Mouse (Mus musculus) limb, embryonic 11.5 days (tissue): ENCODE results near the gene Arpc4. TPM values are rescaled to one million over a fixed set of nuclear protein-coding genes. Genes with fewer than 3 reads are reported as not detected.
A peak's percentile ranks its signal among the peaks of the same experiment; 100 is the strongest.

Experiments
- ATAC-seq: fragments of 200-750 bp; cut with Nextera tagmentation; 2 replicates; pipeline ENCODE4 v1.8.0; 2017; ENCODE audit warnings: low read depth; ENCODE audit not compliant: insufficient number of reproducible peaks, low FRiP score, low TSS enrichment
- DNase-seq: peaks from one replicate; pipeline ENCODE4 v3.0.0-alpha.2; 2015; ENCODE audit warnings: low spot score
- H3K27ac ChIP-seq: fragments of 300-500 bp; sonication (generic); replicated peaks from 2 replicates; pipeline ENCODE4 v1.5.1; 2014; ENCODE audit warnings: low read depth, mild to moderate bottlenecking, low read length
- H3K27me3 ChIP-seq: fragments of 300-500 bp; sonication (generic); 2 replicates; pipeline ENCODE4 v1.6.1; 2014; ENCODE audit warnings: mild to moderate bottlenecking, low read length, mixed read lengths; ENCODE audit not compliant: control insufficient read depth, insufficient read depth
- H3K36me3 ChIP-seq: fragments of 300-500 bp; sonication (generic); 2 replicates; pipeline ENCODE4 v1.6.1; 2014; ENCODE audit warnings: mild to moderate bottlenecking, low read length, moderate library complexity, mixed read lengths; ENCODE audit not compliant: control insufficient read depth, insufficient read depth
- H3K4me1 ChIP-seq: fragments of 300-500 bp; sonication (generic); 2 replicates; pipeline ENCODE4 v1.6.1; 2014; ENCODE audit warnings: low read length, mixed read lengths; ENCODE audit not compliant: control insufficient read depth, insufficient read depth
- H3K4me2 ChIP-seq: fragments of 300-500 bp; sonication (generic); 2 replicates; pipeline ENCODE4 v1.6.1; 2014; ENCODE audit warnings: low read depth, mild to moderate bottlenecking, moderate library complexity; ENCODE audit not compliant: severe bottlenecking
- H3K4me3 ChIP-seq: fragments of 300-500 bp; sonication (generic); 2 replicates; pipeline ENCODE4 v1.5.1; 2014; ENCODE audit warnings: low read depth, low read length
- H3K9ac ChIP-seq: fragments of 300-500 bp; sonication (generic); 2 replicates; pipeline ENCODE4 v1.6.1; 2014; ENCODE audit warnings: mild to moderate bottlenecking, low read length
- H3K9me3 ChIP-seq: fragments of 300-500 bp; sonication (generic); 2 replicates; pipeline ENCODE4 v1.6.1; 2016; ENCODE audit warnings: low read length; ENCODE audit not compliant: control insufficient read depth
- WGBS: fragments of 180-500 bp; shearing (Covaris S2); extraction: QIAGEN DNeasy Blood & Tissue Kit; methylation state at CpG from one replicate; pipeline ENCODE4 v1.1.7; 2014; 5-methylcytosine and 5-hydroxymethylcytosine counted together
- polyA plus RNA-seq: library from polyadenylated mRNA; unstranded; fragments of >200 nt; fragmentation: Nextera tagmentation; extraction: Ambion mirVana; gene quantifications from 2 replicates; pipeline ENCODE4 v1.2.1, GENCODE M21; 2014

The Arpc4 gene
- polyA plus RNA-seq, 1 experiment from 2014 or later: 197 TPM

DNA sequence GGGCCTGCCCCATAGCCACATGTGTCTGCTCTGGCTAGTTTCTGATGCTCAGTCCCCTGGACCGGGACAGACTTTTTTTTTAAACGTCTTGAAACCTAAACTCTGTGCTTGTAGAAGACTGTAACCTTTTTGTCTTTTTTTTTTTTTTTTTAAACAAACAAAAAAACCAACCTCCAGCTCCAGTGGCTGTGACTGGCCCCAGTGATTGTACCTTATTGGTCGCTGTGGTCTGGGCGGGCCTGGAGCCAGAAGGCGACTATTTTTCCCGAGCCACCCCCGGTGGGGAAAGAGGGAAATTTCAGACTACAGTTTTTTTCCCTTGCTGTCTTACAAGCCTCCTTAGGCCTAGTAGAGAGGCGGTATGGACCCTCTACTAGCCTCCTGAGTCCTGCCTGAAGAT lies 11.0 kb downstream of the Arpc4 start, which contains the start of gene Ttll3:
TSS of gene Ttll3 (plus strand) at position 301 of the 400 bp plus-strand sequence.
- Histone ChIP-seq H3K4me3 (no peak within 1 kb of the TSS), H3K27me3 (no peaks in the 10 kb centered on the region), H3K4me1 (peaks cover 4% of the 10 kb centered on the region; the same call in 1 of the 2 replicates), H3K4me2 (no peak within 1 kb of the TSS), H3K9ac (no peak within 1 kb of the TSS), H3K27ac (no peak within 1 kb of the TSS), H3K36me3 (peaks cover 30% of the 10 kb centered on the region), H3K9me3 (no peaks in the 10 kb centered on the region)
- DNase-seq (no peak), ATAC-seq (no peak)
- WGBS: 83% methylated on average over 8 of the region's 8 CpGs

GRCm38 (mm10) chr6:113390715-113391114 lies 12.8 kb downstream of the Arpc4 start:
- ATAC-seq (no peak), DNase-seq (no peak)
- Histone ChIP-seq H3K27me3 (no peaks in the 10 kb centered on the region), H3K27ac (no peak overlapping the region), H3K9me3 (no peaks in the 10 kb centered on the region), H3K4me1 (peaks cover 4% of the 10 kb centered on the region; the same call in 1 of the 2 replicates), H3K4me2 (no peak overlapping the region), H3K9ac (no peak overlapping the region), H3K36me3 (peaks cover 15% of the 10 kb centered on the region), H3K4me3 (no peak overlapping the region)
- 88% methylated on average over 3 of the region's 3 CpGs for WGBS

- DNase-seq (no peak), ATAC-seq (no peak)
- H3K4me3 ChIP-seq: peak overlapping the region; percentile 42
- H3K4me1 ChIP-seq: peaks cover 4% of the 10 kb centered on the region; the same call in 1 of the 2 replicates
- no peaks in the 10 kb centered on the region for H3K9me3 ChIP-seq
- H3K27me3 ChIP-seq: no peaks in the 10 kb centered on the region
- H3K4me2 ChIP-seq: peak overlapping the region; percentile 97
- H3K27ac ChIP-seq: no peak overlapping the region
- WGBS: 32% methylated on average over 10 of the region's 10 CpGs
- H3K9ac ChIP-seq: peak overlapping the region; percentile 81
- peaks cover 9% of the 10 kb centered on the region; the same call in 1 of the 2 replicates for H3K36me3 ChIP-seq
Measured at GRCm38 (mm10) chr6:113392015-113392386, 14.1 kb downstream of the Arpc4 start.

GRCm38 (mm10) chr6:113392387-113393071 lies 14.6 kb downstream of the Arpc4 start:
- Histone ChIP-seq H3K4me2 (peak overlapping the region; percentile 97), H3K27ac (no peak overlapping the region), H3K9me3 (no peaks in the 10 kb centered on the region), H3K9ac (peak overlapping the region; percentile 81), H3K4me1 (peaks cover 4% of the 10 kb centered on the region; the same call in 1 of the 2 replicates), H3K36me3 (peaks cover 5% of the 10 kb centered on the region; the same call in 1 of the 2 replicates), H3K27me3 (no peaks in the 10 kb centered on the region), H3K4me3 (peak overlapping the region; percentile 42)
- WGBS: under 1% methylated on average over 44 of the region's 51 CpGs
- ATAC-seq (peak; percentile 64), DNase-seq (peak; percentile 76)

DNA sequence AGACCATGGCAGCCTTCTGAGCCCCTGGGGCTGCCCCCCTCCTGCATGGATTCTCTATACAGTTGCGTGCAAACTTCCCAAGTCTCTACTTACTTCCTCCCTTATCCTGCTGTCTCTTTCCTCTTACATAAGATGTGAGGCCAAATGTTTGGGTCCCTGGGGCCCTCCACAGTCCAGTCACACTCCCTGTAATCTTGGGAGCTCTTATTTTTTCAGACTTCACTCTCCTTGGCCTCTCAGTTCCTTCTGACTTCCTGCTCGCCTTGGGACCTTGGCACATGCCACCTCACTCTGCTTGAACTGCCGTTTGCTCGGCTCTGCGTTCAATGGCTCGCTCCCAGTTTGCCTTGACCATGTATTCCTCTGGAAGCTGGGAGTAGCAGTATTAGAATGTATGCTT lies 16.0 kb downstream of the Arpc4 start:
- whole genome bisulfite sequencing: 88% methylated on average over 6 of the region's 6 CpGs
- DNase-seq (no peak), ATAC-seq (no peak)
- Histone ChIP-seq H3K27ac (no peak overlapping the region), H3K4me2 (no peak overlapping the region), H3K36me3 (peaks cover 3% of the 10 kb centered on the region; the same call in 1 of the 2 replicates), H3K9ac (0 out of 2 replicates have a peak overlapping the region, but pooled peaks have one; percentile 17), H3K4me1 (peaks cover 4% of the 10 kb centered on the region; the same call in 1 of the 2 replicates), H3K4me3 (no peak overlapping the region), H3K9me3 (no peaks in the 10 kb centered on the region), H3K27me3 (no peaks in the 10 kb centered on the region)

DNA sequence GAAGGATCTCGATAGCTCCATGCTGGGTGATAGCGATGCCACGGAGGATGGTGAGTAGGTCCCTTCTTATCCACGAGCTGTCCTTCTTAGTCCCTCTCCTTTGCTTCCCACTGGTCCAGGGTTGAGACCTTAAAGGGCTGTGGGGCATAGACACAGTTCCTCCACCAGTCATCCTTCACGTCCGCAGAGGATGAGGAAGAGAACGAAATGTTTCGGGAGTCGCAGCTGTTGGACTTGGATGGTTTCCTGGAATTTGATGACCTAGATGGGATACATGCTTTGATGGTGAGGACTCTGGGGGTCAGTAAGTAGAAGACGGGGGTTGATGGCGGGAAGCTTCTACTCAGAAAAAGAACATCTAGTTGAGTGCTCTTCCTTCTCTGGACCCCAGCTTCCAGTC lies 16.9 kb downstream of the Arpc4 start:
- H3K27me3 ChIP-seq: no peaks in the 10 kb centered on the region
- H3K4me3 ChIP-seq: no peak overlapping the region
- no peaks in the 10 kb centered on the region; the same call in 1 of the 2 replicates for H3K36me3 ChIP-seq
- H3K9me3 ChIP-seq: no peaks in the 10 kb centered on the region
- no peak overlapping the region for H3K9ac ChIP-seq
- no peak overlapping the region for H3K4me2 ChIP-seq
- peaks cover 4% of the 10 kb centered on the region; the same call in 1 of the 2 replicates for H3K4me1 ChIP-seq
- no peak overlapping the region for H3K27ac ChIP-seq
- no peak for DNase-seq
- 93% methylated on average over 11 of the region's 11 CpGs for WGBS
- no peak for ATAC-seq

- ATAC-seq (no peak), DNase-seq (no peak)
Measured at GRCm38 (mm10) chr6:113395501-113395900, 17.6 kb downstream of the Arpc4 start.

DNA sequence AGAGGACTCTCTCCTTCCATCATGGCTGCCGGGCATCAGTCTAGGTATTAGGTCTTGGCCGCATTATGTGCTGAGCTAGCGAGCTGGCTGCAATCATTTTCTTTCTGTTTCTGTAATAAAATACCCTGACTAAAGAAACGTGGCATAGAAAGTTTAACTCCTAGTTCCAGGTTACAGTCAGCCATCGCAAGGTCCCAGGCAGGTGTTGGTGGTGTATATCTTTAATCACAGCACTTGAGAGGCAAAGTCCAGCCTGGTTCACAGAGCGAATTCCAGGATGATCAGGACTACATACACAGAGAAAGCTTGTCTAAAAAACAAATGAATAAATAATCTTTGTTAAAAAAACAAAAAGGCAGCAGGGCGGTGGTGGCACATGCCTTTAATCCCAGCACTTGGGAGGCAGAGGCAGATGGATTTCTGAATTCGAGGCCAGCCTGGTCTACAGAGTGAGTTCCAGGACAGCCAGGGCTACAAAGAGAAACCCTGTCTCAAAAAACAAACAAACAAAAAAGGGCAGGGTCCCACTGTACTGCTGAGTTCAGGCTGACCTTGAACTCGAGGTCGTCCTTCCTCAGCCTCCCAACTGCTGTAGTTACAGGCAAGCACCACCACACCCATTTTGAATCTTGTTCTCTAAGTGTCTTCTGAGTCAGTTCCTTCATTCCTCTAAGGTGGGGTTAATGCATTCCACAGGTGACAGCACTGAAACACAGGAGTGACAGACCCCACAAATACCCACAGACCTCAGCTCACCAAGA lies 18.5 kb downstream of the Arpc4 start:
- no peak for DNase-seq
- 85% methylated on average over 10 of the region's 10 CpGs for WGBS

More at GRCm38 (mm10) chr6:113395501-113395900, 17.6 kb downstream of the Arpc4 start:
- H3K9me3 ChIP-seq: no peaks in the 10 kb centered on the region
- no peaks in the 10 kb centered on the region; the same call in 1 of the 2 replicates for H3K36me3 ChIP-seq
- 94% methylated on average over 6 of the region's 6 CpGs for WGBS
- no peak overlapping the region for H3K4me2 ChIP-seq
- H3K9ac ChIP-seq: no peak overlapping the region
- no peaks in the 10 kb centered on the region for H3K27me3 ChIP-seq
- no peak overlapping the region for H3K4me3 ChIP-seq
- no peak overlapping the region for H3K27ac ChIP-seq
- H3K4me1 ChIP-seq: peaks cover 4% of the 10 kb centered on the region; the same call in 1 of the 2 replicates

More for the DNA sequence above, 18.5 kb downstream of the Arpc4 start:
- no peak overlapping the region for H3K4me2 ChIP-seq
- no peaks in the 10 kb centered on the region for H3K27me3 ChIP-seq
- no peak overlapping the region for H3K9ac ChIP-seq
- no peak overlapping the region for H3K27ac ChIP-seq
- ATAC-seq: no peak
- no peak overlapping the region for H3K4me3 ChIP-seq
- peaks cover 4% of the 10 kb centered on the region; the same call in 1 of the 2 replicates for H3K4me1 ChIP-seq
- no peaks in the 10 kb centered on the region; the same call in 1 of the 2 replicates for H3K36me3 ChIP-seq
- no peaks in the 10 kb centered on the region for H3K9me3 ChIP-seq
